Mouse (Mus musculus): ENCODE data around the gene Itpka.

- TF ChIP-seq CTCF (IDR thresholded peaks at IDR 0.05; ENCODE audit: low read depth, low read length), result no peak
- TF ChIP-seq POLR2A (IDR thresholded peaks at IDR 0.05; ENCODE audit: borderline replicate concordance, low read depth, low read length), result no peak
Observed at GRCm38 (mm10) chr2:119741581-119742411, at the start of gene Itpka.

All from bone marrow macrophage, adult 2 months (primary cell).